Mouse (Mus musculus) mouse trophoblast stem cell (cell line): ENCODE results near the gene Fgf5.

Experiments used
- in situ Hi-C, 2 experiments: fragments of 300-500 bp; cut with MseI, MboI; formaldehyde crosslinking; loops; 2 replicates in 1 of 2; 3 replicates in 1 of 2; pipeline ENCODE4 v1.15.1; 2025

The Fgf5 gene

DNA sequence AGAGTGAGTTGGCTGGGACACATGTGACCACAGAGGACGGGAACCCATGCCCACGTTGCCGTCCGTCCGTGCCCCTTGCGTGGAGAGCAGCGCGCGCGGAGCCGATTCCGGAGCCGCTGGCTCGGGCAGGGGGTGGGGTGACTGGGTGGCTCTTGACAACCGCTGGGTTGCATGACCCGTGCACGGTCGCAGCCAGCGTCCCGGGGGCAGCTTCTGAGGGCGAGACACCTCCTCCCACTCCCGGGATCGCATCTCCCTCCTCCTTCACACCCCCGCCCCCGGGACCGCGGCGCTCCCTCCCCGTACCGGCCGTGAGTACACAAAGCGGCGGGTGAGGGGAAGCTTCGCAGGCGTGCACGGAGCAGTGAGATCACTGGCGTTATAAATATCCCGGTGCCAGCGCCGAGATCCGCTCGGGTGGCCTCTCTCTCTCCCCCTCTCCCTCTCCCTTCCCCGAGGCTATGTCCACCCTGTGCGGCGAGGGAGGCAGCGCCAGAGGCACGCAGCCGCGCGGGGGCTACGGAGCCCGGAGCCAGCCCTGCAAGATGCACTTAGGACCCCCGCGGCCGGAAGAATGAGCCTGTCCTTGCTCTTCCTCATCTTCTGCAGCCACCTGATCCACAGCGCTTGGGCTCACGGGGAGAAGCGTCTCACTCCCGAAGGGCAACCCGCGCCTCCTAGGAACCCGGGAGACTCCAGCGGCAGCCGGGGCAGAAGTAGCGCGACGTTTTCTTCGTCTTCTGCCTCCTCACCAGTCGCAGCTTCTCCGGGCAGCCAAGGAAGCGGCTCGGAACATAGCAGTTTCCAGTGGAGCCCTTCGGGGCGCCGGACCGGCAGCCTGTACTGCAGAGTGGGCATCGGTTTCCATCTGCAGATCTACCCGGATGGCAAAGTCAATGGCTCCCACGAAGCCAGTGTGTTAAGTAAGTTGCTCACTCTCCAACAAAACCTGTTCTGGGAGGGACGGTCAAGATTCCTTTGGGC is at the start of gene Fgf5:
Gene Fgf5, plus strand, starts transcription at position 347 of the 984 bp plus-strand sequence.
- in situ Hi-C loops = no loop called here

DNA sequence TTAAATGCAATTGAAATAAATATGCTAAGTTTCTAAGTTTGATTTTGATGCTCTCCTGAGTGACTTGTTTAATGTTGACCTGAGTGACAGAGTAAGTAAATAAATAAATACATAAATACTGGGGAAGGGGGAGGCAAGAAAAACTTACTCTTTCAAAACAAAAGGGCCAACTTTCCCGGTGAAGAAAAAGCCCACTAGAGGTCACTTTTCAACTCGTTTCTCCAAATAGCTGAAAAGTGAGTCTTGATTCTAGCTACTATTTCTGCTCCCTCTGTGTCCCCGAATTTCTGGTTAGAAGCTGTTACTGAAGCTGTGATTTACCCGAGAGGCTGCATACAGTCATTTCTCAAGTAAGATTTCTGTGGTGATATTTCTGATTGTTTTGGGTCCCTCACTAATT is 41.5 kb upstream of the Fgf5 start:
- in situ Hi-C loops = no loop called here

DNA sequence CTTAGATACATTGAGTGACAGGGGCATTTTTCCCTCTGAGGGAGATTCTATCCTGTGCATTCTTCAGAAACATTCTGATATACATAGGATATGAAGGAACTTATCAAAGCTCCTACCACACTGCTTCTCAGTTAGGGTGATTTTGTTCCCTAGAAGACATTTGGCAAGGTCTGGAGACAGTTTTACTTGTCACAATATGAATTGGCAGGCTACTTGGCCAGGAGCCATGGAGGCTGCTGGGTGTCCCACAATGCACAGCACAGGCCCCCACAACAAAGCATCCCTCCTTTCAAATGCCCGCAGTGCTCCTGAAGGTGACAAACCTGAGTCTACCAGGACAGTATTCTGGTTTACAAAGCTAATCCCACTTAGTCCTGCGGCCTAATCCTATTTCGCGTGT is 32.0 kb upstream of the Fgf5 start:
- in situ Hi-C loops = no loop called here

DNA sequence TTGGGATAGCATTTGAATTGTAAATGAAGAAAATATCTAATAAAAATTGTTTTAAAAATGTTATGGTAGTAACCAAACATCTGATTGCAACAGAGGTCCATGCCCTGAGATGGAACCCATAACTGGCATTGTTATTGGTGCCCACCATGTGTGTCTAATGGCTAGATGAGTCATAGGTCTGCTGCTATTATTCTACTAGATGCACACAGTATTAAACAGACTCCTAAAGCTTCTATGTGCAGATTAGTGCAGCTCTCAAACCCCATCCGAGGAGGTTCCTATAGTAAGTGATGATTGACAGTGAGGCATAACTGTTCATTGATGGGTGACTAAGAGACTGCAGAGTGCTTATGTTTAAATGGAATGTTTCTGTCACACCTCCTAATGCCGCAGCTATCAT is 27.3 kb upstream of the Fgf5 start:
- in situ Hi-C loops = no loop called here

DNA sequence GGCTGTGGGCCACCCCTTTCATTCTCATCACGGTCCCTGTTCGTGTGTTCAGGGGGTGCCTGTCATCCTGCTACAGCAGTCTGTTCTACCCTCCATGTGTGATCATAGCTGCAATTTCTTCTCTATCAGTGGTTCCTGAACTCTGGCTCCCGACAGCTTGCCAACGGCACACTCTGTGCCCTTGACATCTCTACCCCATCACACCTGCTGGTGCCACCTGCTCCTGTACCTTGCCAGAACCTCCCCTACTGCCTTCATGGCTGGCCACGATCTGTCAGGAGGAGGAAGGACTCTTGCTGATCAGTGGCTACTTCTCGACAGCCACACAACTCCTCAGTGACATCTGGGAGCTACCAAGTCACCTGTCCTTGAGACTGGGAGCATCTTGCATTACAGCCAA is 24.5 kb upstream of the Fgf5 start:
- in situ Hi-C loops = no loop called here

DNA sequence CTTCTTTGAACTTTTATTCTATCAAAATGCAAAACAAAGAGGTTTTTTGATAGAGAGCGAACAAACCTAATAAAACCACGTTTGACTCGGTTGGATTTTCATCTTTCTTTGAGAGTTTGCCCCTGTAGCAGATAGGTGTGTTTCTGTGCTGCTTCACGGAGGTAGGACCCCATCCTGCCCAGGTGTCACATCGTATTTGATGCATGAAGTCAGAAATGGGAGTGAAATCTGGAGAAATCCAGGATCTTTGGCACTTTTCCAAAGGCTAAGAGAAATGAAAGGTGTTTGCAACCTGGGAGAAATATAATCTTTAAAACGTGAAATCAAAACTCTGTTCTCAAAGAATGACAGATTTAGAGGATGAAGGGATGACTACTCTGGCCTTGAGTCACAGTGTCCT is 15.5 kb upstream of the Fgf5 start:
- in situ Hi-C loops = no loop called here

DNA sequence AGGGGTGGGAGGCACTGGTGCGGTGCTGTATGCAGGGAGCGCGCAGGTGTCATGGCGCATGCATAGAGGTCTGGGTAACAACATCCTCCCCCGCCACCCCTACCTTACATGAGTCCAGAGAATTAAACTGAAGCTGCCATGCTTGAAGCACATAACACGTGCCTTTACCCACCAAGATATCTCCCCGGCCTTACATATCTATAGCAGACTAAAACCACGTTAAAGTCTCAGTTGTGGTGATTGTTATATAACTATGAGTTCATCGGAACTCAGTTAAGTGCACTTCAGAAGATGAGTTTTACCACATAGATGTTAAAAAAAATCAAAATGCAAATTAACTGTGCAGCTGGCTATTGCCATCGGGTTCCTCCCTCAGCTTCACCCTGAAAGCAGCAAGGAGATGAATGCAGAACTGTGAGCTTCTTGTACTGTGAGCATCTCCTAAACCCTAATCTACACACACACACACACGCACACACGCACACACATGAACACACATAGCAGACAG is 12.6 kb upstream of the Fgf5 start:
- in situ Hi-C loops = no loop called here

DNA sequence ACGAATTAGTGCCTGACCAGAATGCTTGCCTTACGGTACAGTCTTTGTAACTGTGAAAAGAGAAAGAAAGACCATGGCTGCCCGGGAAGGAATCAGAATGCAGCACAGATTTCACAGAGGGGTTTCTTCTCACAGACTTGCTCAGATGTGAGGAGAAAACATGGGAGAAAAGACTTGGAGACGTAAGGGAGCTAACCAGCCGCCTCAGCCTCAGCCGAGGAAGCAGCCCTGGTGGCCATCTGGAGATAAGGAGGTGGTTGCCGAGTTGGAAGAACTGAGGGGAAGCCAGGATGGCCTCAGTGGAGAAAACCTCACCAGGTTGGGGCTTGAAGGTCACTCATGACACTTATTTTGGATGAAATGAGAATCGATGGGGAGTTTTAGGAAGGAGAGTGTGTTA is 8.7 kb upstream of the Fgf5 start:
- in situ Hi-C loops = no loop called here

DNA sequence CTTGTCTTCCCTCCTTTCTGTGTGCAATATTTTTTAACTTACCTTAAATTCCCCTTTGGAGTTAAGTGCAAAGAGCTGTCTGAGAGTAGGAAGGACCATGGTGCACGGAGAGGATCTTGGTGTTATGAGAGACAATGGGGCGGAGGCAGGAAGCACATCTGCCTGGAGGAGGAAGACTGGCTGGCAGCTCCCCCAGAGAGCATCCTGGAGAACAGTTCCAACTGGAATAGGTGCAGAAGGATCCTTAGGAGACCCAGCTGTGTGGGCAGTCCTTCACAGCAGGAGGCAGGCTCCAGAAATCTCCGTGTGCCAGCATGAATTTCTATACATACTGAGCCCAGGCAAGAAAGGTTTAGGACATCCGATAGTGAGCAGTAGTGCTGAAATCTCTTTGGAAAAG is 8.0 kb upstream of the Fgf5 start:
- in situ Hi-C loops = no loop called here

DNA sequence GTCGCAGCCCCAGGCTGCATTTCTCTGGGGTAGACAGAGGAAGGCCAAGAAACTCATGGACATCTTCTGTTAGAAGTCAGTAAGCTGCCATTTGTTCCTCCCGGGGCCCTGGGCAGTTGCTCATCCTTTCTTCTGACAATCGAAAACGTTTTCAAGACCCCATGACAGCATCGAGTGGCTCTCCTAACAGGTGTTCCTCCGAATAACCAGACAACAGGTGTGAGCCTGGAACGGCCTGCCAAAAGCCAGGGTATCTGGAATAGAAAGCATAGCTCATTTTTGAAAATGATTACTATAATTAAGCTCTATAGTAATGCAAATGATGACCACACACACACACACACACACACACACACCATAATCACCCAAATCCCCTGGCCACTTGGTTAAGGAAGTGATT is 7.2 kb upstream of the Fgf5 start:
- in situ Hi-C loops = no loop called here

DNA sequence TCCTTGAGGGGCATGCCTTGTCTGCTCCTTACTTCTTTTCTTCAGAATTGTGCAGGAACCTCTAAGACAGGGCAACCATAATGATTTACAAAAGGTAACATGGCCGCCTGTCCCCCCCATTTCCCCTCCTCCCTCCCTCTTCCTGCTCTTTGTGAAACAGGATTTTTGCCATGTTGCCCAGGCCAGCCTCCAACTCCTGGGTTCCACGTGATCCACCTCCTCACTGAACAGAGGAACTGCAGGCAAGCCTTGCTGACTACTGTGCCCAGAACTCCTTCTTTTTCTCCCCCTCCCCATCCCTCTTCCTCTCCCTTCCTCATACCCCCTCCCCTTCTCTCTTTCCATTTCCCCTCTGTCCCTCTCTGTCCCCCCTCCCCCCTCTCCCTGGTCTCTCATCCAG is 6.5 kb upstream of the Fgf5 start:
- in situ Hi-C loops = no loop called here

DNA sequence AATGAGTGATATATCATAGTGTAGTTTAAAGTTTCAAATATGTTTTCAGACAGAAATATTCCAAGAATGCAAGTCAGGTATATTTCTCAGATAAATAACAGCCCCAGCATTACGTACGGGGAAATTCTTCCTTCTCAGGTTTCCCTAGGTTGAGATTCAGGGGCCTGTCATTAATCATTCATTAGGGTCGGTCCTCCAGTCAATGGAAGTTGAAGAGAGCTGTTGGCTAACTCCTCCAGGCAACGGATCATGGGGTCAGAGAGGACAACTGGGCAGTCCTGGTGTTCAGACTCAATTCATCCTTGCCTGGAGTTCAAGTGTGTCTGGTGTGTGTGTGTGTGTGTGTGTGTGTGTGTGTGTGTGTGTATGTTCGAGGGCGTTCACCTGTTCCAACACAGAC is 837 bp upstream of the Fgf5 start:
- in situ Hi-C loops = no loop called here

DNA sequence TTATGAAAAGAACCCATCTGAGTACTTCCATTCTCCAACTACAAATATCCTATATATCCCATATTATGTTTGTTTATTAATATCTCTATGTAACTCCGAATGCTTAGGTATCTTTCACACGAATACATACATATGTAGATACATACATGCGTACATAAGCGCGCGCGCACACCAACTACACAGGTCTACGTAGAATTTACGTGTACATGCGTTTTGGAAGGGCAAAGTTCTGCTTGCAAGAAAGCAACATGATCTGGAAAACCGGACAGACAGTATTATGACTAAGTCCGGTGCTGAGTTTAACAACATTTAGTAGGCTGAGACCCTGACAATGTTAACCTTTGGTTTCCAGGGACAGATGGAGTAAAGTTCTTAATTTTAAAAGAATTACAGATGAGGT is 1.2 kb downstream of the Fgf5 start:
- in situ Hi-C loops = no loop called here

DNA sequence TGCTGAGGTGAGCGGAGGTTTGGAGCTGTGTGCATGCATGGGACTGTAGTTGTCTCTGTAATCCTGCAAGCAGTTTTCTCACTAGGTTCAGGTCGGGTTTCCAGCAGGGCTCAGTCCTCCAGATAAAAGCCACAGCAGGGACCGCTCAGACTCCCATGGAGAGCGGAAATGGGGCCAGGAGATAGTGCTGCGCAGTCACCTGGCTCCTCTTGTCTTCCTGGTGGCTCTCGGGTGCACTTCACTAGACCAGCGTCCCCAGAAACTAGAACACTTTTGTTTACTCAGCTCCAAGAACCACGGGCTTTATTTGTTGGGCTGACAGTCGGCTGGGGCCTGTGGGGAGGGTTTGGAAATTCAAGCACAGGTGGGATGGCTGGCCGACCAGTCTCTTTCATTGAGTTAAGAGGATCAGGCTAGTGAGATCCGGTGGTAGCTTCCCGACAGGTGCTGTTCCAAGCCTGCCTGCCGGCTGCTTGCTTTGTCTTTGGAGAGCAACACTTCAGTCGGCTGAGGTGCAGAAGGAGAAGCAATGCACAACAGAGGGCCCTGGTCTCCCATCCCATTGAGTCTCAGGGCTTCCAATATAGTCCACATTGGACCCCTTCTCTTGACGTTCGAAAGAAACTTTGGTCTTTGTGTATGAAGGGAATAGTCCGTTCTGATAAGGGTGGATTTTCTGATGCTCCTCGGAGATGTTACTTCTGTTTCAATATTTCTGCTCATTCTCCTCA is 1.9 kb downstream of the Fgf5 start:
- in situ Hi-C loops = no loop called here

DNA sequence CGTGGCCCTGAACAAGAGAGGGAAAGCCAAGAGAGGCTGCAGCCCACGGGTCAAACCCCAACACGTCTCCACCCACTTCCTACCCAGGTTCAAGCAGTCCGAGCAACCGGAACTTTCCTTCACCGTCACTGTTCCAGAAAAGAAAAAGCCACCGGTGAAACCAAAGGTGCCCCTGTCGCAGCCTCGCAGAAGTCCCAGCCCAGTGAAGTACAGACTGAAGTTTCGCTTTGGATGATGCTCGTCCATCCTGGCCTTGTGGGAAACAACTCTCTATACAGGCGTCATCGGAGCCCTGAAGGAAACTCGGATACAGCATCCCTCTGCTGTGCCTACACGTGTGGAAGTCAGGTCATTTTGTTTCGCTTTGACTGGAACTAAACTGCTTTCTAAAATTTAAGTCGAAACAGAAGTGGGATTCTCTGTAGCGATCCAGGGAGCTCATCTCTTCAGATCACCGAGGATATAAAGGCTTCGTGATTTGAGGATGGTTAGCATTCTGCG is 21.4 kb downstream of the Fgf5 start:
- in situ Hi-C loops = no loop called here

DNA sequence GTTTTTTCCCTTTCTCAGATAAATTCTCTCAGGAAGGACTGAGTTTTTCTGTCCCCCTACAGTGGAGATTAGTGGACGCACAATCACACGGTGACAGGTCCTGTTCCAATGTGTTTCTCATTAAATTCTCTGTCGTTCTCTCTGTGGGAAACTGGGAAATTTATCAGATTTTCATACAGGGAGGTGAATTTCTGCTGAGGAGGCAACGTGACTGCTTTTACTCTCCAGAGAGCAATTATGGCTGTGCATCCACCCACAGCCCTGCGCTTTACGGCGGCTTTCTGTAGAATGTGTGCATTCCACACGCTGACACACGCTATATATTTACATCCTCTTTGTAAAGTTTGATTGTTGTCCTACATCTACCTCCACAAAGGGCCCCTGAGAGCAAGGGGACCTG is 28.0 kb downstream of the Fgf5 start:
- in situ Hi-C loops = no loop called here

DNA sequence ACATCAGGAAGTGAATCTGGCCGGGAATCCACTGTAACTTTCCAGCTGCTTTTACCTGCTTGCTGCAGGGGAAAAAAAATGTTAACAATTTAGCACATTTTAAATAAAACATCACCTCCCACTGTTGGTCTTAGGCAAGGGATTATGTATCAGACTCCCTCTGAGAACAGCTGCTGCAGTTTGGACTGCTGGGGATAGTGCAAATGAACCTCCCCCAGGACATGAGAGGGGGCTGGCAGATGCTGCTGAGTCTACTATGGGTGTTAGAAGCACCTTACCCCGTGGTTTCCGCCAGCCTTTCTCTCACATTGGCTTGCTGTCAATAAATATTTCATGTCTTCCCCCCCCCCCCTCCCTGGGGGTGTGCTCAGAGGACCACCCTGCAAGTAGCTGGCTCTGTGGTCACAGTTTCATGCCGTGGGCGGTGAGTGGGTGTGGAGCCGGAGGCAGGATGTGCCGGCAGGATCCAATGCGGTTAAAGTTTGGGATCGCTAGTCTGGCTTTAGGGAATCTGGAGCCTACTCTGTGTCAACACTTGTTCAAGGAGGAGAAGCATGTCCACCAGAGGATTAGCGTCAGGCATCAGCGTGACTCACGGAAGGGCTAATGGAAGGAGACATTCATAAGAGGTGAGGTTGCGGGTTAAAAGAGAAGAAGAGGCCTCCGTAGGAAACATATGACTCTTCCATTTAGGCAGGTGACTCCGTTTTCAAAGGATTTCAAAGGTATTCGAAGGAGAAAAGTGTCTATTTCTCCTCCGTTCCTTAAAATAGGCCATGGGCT is 29.9 kb downstream of the Fgf5 start:
- in situ Hi-C loops = no loop called here

DNA sequence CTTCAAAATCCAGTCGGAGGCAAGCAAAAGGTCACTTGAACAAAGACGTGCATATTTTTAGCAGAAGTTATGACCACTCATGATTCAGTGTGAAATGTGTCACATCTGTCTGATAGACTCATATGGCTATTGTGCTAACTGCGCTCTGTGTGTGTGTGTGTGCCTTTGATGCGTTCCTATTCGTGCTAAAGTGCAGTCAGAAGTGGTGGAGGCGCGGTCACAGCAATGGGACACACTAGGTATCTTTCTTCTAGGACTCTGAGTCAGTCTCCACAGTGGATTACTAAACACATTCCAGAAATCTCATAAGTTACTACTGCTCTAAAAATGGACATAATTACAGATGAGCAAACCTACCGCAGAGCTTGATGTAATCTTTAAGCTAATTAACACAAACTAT is 36.7 kb downstream of the Fgf5 start:
- in situ Hi-C loops = no loop called here

DNA sequence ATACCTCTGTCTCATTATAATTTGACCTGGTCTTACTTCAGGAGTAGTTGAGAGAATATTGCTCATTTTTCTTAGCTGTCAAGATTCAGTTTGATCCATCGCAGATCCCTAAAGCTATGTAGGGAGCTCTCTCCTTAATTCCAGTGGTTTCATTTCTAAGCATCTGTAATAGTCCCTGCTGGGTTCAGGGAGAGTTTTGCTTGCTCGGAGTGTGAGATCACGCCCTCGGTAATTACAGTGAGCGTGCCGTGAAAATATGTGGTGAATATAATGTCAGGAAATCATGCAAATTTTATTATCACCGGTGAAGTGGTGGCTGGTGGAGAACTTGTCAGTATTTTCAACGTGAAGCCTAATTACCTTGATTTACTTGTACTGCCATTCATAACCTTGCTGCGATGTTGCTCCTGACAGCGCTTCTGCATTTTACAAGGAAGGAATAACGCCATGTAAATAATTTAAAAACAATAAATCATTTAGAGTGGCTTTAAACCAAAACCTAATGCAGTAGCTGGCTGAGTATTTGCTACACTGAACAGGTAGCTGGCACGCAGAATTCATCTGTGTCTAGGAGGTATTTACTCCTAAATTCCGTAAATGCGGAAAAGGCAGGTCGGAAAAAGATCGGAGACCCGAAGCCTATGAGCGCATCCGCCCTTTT is 38.5 kb downstream of the Fgf5 start:
- in situ Hi-C loops = no loop called here

DNA sequence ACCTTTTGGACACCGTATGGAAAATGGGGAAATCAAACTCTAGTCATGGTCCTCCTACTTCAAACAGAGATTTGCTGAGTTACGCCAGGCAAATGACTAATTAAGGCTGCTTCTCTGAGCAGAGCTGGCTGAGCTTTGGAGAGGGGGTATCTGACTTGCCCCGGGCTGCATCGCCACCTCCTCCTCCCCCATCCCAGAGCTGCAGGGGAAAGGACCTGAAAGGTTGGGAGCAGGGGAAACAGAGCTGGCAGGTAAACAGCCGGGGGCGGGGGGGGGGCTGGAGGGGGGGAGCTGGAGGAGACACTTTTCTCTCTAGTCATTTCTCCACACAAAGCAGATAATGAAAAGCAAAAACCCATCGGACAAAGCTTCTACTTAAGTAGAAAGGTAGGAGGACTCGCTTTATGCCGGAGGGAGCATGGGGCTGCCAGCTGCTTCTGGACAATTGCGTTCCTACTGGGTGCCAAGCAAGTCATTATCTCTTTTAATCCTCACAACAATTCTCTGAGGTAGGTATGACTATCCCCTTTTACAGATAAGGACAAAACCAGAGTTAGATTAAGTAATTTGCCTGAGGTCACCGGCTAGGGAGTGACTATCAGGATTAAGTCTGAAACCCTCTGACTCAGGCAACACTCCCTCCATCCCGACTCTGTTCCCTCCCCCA is 39.2 kb downstream of the Fgf5 start:
- in situ Hi-C loops = no loop called here

DNA sequence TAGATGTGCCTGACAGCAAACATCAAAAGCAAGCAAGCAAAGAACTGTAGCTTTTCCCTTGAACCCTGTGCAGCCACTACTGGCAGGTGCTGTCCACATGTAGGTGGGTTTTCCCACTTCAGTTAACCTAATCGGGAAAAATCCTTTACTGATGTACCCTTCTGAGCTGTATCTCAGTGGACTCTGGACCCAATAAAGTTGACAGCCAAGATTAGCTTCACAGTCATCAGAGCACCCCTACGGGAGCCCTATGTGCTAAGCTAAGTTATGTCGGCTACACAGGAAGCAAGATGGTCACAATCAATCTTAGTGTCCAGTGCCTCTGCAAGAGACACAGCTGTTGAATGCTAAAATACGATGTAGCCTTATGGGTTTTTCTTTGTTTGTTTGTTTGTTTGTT is 46.1 kb downstream of the Fgf5 start:
- in situ Hi-C loops = no loop called here
